Mouse (Mus musculus): Measurements from ENCODE around the gene Blnk. TPM values are rescaled to one million over a fixed set of nuclear protein-coding genes. Genes with fewer than 3 reads are reported as not detected.

The Blnk gene
- polyA plus RNA-seq, 1 experiment from 2014 or later = 0.83 TPM

DNA sequence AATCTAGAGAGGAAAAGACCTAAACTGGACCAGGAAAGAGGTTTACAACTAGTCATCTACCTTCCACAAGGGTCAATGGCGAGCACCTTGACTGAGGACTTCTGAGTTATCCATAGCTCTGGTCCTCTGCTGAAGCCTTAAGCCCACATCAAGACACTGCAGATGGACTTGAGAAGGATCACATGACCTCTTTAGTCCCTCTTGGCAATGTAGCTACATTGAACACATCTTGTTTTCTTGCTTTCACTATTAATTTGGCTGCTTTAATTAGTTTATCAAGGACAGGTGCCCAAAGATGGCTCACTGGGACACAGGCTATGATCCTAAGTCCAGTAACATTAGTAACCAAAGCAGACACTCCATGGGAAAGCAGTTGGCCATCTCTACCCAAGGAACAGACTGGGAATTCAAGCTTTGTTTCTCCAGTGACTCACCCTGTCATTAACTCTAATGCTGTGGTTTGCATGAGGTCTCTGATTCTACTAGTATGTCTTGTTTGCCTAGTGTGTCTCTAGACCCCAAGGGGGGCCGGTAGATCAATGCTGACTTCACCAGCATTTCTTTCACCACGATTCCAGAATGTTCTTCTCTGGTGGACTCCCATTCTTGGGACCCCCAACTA is 9.5 kb upstream of the Blnk start:
- H3K36me3 ChIP-seq (ENCODE audit: insufficient read depth) = no peaks in the 10 kb centered on the region
- no peaks in the 10 kb centered on the region for H3K9me3 ChIP-seq (ENCODE audit: low read depth, low read length)
- ATAC-seq (ENCODE audit: insufficient read depth) (no peak), DNase-seq (no peak)
- no peak overlapping the region for H3K9ac ChIP-seq
- no peak overlapping the region for H3K4me2 ChIP-seq
- H3K4me1 ChIP-seq (ENCODE audit: insufficient read depth) = no peaks in the 10 kb centered on the region
- H3K27me3 ChIP-seq (ENCODE audit: insufficient read depth, low read length) = no peaks in the 10 kb centered on the region
- no peak overlapping the region for H3K4me3 ChIP-seq (ENCODE audit: low read depth, low read length)
- no peak overlapping the region for H3K27ac ChIP-seq (ENCODE audit: low read depth)
- 81% methylated on average over 3 of the region's 3 CpGs for WGBS
- TF ChIP-seq CTCF (IDR thresholded peaks at IDR 0.05; ENCODE audit: low read depth) = no peak

- H3K27ac ChIP-seq (ENCODE audit: low read depth) = no peak overlapping the region
Observed at GRCm38 (mm10) chr19:40999569-40999968, 5.2 kb upstream of the Blnk start.

GRCm38 (mm10) chr19:40998469-40999170 is 4.3 kb upstream of the Blnk start:
- WGBS = 61% methylated on average over 5 of the region's 5 CpGs

More at GRCm38 (mm10) chr19:40999569-40999968, 5.2 kb upstream of the Blnk start:
- TF ChIP-seq CTCF (IDR thresholded peaks at IDR 0.05; ENCODE audit: low read depth) = no peak
- Histone ChIP-seq H3K4me1 (ENCODE audit: insufficient read depth) (no peaks in the 10 kb centered on the region), H3K9ac (no peak overlapping the region), H3K27me3 (ENCODE audit: insufficient read depth, low read length) (no peaks in the 10 kb centered on the region), H3K4me3 (ENCODE audit: low read depth, low read length) (no peak overlapping the region), H3K36me3 (ENCODE audit: insufficient read depth) (no peaks in the 10 kb centered on the region), H3K9me3 (ENCODE audit: low read depth, low read length) (no peaks in the 10 kb centered on the region), H3K4me2 (no peak overlapping the region)
- DNase-seq (no peak), ATAC-seq (ENCODE audit: insufficient read depth) (no peak)
- WGBS = 55% methylated on average over 3 of the region's 3 CpGs

DNA sequence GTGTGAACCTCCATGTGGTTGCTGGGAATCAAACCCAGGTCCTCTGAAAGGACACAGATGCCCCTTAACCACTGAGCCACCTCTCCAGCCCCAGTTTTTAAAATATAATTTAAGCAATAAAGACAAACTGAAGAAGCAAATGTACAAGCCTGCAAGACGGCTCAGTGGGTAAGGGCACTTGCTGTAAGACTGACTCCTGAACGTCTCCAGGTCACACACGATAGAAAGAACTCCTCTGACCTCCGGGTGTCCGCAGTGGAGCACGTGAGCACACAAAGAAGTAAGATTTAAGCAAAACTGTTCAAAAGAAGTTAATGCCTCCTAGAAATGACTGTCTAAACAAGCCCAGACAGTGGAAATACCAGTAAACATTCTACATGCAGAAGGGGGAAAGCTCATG is 2.4 kb upstream of the Blnk start:
- H3K27ac ChIP-seq (ENCODE audit: low read depth) = no peak overlapping the region
- no peak overlapping the region for H3K9ac ChIP-seq
- H3K36me3 ChIP-seq (ENCODE audit: insufficient read depth) = no peaks in the 10 kb centered on the region
- no peak for DNase-seq
- no peaks in the 10 kb centered on the region for H3K27me3 ChIP-seq (ENCODE audit: insufficient read depth, low read length)
- no peak for ATAC-seq (ENCODE audit: insufficient read depth)
- no peak overlapping the region for H3K4me3 ChIP-seq (ENCODE audit: low read depth, low read length)
- WGBS = 81% methylated on average over 6 of the region's 6 CpGs
- H3K4me1 ChIP-seq (ENCODE audit: insufficient read depth) = no peaks in the 10 kb centered on the region
- no peak overlapping the region for H3K4me2 ChIP-seq
- no peak for TF ChIP-seq CTCF (IDR thresholded peaks at IDR 0.05; ENCODE audit: low read depth)
- H3K9me3 ChIP-seq (ENCODE audit: low read depth, low read length) = no peaks in the 10 kb centered on the region

More at GRCm38 (mm10) chr19:40998469-40999170, 4.3 kb upstream of the Blnk start:
- Histone ChIP-seq H3K27me3 (ENCODE audit: insufficient read depth, low read length) (no peaks in the 10 kb centered on the region), H3K36me3 (ENCODE audit: insufficient read depth) (no peaks in the 10 kb centered on the region), H3K4me2 (no peak overlapping the region), H3K4me3 (ENCODE audit: low read depth, low read length) (no peak overlapping the region), H3K9me3 (ENCODE audit: low read depth, low read length) (no peaks in the 10 kb centered on the region), H3K27ac (ENCODE audit: low read depth) (no peak overlapping the region), H3K4me1 (ENCODE audit: insufficient read depth) (no peaks in the 10 kb centered on the region), H3K9ac (no peak overlapping the region)
- DNase-seq (peak; percentile 22), ATAC-seq (ENCODE audit: insufficient read depth) (no peak)
- no peak for TF ChIP-seq CTCF (IDR thresholded peaks at IDR 0.05; ENCODE audit: low read depth)

DNA sequence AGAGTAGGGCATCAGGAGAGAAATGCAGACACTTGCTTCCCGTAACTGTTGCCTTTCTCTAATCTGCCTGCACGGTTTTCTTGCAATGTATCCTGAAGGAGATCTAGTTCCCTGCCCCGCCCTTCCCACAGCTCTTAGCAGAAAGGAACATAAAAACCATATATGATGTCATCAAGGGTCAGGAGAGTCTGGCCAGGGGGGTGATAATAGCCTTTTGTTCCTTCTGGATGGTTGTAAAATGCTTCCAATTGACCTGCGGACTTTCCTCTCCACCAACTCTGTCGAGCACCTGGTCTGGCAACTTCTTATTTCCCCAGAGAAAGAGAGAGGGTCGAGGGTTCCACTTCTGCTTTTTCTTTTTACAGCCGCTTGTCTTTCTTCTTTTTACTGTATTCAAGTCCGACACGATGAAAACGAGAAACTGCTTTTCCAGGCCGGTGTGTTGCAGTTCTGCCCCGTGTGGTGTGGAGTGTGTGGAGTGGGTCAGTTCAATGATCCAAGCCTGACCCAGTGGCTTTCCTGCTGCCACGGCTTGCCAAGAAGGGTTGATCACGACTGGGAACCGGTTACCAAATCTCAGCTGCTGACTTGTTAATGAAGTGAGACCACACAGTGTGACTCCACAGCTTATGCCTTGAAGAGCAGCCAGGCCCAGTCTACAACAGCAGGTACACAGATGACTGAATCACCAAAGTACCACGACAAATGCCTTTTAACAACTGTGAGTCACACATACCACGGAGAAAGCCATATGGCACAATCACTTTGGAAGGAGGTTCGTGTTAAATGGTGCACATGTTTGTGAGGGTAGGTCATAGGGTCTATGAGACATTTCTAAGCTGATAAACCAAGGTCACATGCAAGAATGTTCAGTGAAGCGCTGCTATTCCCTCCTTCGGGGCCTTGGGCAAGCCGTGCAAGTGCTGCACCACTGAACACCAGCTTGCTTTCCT is 1.4 kb upstream of the Blnk start:
- H3K36me3 ChIP-seq (ENCODE audit: insufficient read depth) = no peaks in the 10 kb centered on the region
- H3K27ac ChIP-seq (ENCODE audit: low read depth) = 0 out of 2 replicates have a peak overlapping the region, but pooled peaks have one; percentile 6
- no peak overlapping the region for H3K4me3 ChIP-seq (ENCODE audit: low read depth, low read length)
- 40% methylated on average over 21 of the region's 21 CpGs for whole genome bisulfite sequencing
- H3K9ac ChIP-seq = no peak overlapping the region
- H3K4me2 ChIP-seq = no peak overlapping the region
- H3K27me3 ChIP-seq (ENCODE audit: insufficient read depth, low read length) = no peaks in the 10 kb centered on the region
- no peaks in the 10 kb centered on the region for H3K9me3 ChIP-seq (ENCODE audit: low read depth, low read length)
- TF ChIP-seq CTCF (IDR thresholded peaks at IDR 0.05; ENCODE audit: low read depth) = no peak
- DNase-seq (no peak), ATAC-seq (ENCODE audit: insufficient read depth) (no peak)
- no peaks in the 10 kb centered on the region for H3K4me1 ChIP-seq (ENCODE audit: insufficient read depth)

GRCm38 (mm10) chr19:40994911-40995310 is 576 bp upstream of the Blnk start:
- no peaks in the 10 kb centered on the region for H3K4me1 ChIP-seq (ENCODE audit: insufficient read depth)
- H3K27ac ChIP-seq (ENCODE audit: low read depth) = no peak overlapping the region
- no peaks in the 10 kb centered on the region for H3K9me3 ChIP-seq (ENCODE audit: low read depth, low read length)
- no peaks in the 10 kb centered on the region for H3K27me3 ChIP-seq (ENCODE audit: insufficient read depth, low read length)
- ATAC-seq (ENCODE audit: insufficient read depth) (no peak), DNase-seq (no peak)
- WGBS = 45% methylated on average over 7 of the region's 7 CpGs
- no peak for TF ChIP-seq CTCF (IDR thresholded peaks at IDR 0.05; ENCODE audit: low read depth)
- no peak overlapping the region for H3K4me2 ChIP-seq
- no peaks in the 10 kb centered on the region for H3K36me3 ChIP-seq (ENCODE audit: insufficient read depth)
- no peak overlapping the region for H3K4me3 ChIP-seq (ENCODE audit: low read depth, low read length)
- H3K9ac ChIP-seq = no peak overlapping the region

DNA sequence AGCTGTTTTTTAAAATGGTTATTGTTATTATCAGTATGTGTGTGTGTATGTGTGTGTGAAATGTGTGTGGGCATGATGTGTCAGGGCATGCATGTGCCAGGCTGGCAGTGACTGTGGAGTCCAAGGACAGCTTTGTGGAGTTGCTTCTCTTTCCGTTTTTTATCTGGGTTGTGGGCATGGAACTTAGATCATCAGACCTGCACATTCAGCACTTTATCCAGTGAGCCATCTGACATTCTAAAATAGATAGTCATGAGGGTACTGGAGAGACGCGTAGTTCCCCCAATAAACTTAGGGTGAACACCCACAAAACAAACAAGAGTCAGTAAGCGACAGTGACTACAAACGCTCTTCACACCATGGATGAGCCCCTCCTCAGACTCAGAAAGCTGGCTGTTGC is 979 bp downstream of the Blnk start:
- Histone ChIP-seq H3K9ac (no peak overlapping the region), H3K4me2 (no peak overlapping the region), H3K27me3 (ENCODE audit: insufficient read depth, low read length) (no peaks in the 10 kb centered on the region), H3K4me1 (ENCODE audit: insufficient read depth) (no peaks in the 10 kb centered on the region), H3K9me3 (ENCODE audit: low read depth, low read length) (no peaks in the 10 kb centered on the region), H3K27ac (ENCODE audit: low read depth) (no peak overlapping the region), H3K36me3 (ENCODE audit: insufficient read depth) (no peaks in the 10 kb centered on the region), H3K4me3 (ENCODE audit: low read depth, low read length) (no peak overlapping the region)
- ATAC-seq (ENCODE audit: insufficient read depth) = no peak
- WGBS = 82% methylated on average over 5 of the region's 5 CpGs
- TF ChIP-seq CTCF (IDR thresholded peaks at IDR 0.05; ENCODE audit: low read depth) = no peak
- DNase-seq = no peak
